Mouse (Mus musculus): Measurements from ENCODE around the gene Abhd14a. TPM values are rescaled to one million over a fixed set of nuclear protein-coding genes. Genes with fewer than 3 reads are reported as not detected.

Abhd14a gene
- polyA plus RNA-seq, 1 experiment: 49.7 TPM

- no peak overlapping the region for H3K4me3 ChIP-seq (replicated peaks; ENCODE audit: insufficient read depth, low read depth, low read length)
- DNase-seq: no peak
- 60% methylated on average over 8 of the region's 8 CpGs for WGBS
- no peak overlapping the region for H3K27ac ChIP-seq (ENCODE audit: insufficient read depth, low read length)
- H3K4me1 ChIP-seq (ENCODE audit: control insufficient read depth, insufficient read depth, low read length): no peaks in the 10 kb centered on the region; the same call in 1 of the 2 replicates
- TF ChIP-seq POLR2A (IDR thresholded peaks at IDR 0.05; ENCODE audit: borderline replicate concordance, insufficient read depth, low read length): no peak
- TF ChIP-seq CTCF (IDR thresholded peaks at IDR 0.05; ENCODE audit: borderline replicate concordance, insufficient read depth, low read depth, low read length): no peak
- no peaks in the 10 kb centered on the region for H3K27me3 ChIP-seq (ENCODE audit: control insufficient read depth, insufficient read depth, low read length)
Measured at GRCm38 (mm10) chr9:106393548-106393947, 53.9 kb downstream of the Abhd14a start.

GRCm38 (mm10) chr9:106392828-106393527 is 54.5 kb downstream of the Abhd14a start:
- TF ChIP-seq POLR2A (IDR thresholded peaks at IDR 0.05; ENCODE audit: borderline replicate concordance, insufficient read depth, low read length) (no peak), CTCF (IDR thresholded peaks at IDR 0.05; ENCODE audit: borderline replicate concordance, insufficient read depth, low read depth, low read length) (no peak)
- WGBS: 47% methylated on average over 11 of the region's 11 CpGs
- no peaks in the 10 kb centered on the region for H3K27me3 ChIP-seq (ENCODE audit: control insufficient read depth, insufficient read depth, low read length)
- H3K4me1 ChIP-seq (ENCODE audit: control insufficient read depth, insufficient read depth, low read length): no peaks in the 10 kb centered on the region; the same call in 1 of the 2 replicates
- no peak overlapping the region for H3K27ac ChIP-seq (ENCODE audit: insufficient read depth, low read length)
- DNase-seq: no peak
- no peak overlapping the region for H3K4me3 ChIP-seq (replicated peaks; ENCODE audit: insufficient read depth, low read depth, low read length)

Other genes with a start within 250 kb of the Abhd14a start
- gene Ppm1m, start 247.9 kb downstream of the Abhd14a start, polyA plus RNA-seq (2012; rRNA removed): 36.0 and 38.9 TPM in 2 replicates
- gene Twf2, start 244.6 kb downstream of the Abhd14a start, polyA plus RNA-seq (2012; rRNA removed): 54.7 and 59.1 TPM in 2 replicates
- 0.31 and 0.57 TPM in 2 replicates for gene Tlr9, start 225.1 kb downstream of the Abhd14a start, polyA plus RNA-seq (2012; rRNA removed)
- gene Alas1, start 199.0 kb downstream of the Abhd14a start, polyA plus RNA-seq (2012; rRNA removed): 117 and 134 TPM in 2 replicates
- gene Poc1a, start 166.6 kb downstream of the Abhd14a start, polyA plus RNA-seq (2012; rRNA removed): 3.9 and 4.4 TPM in 2 replicates
- 46.4 and 49.6 TPM in 2 replicates for gene Dusp7, start 79.0 kb downstream of the Abhd14a start, polyA plus RNA-seq (2012; rRNA removed)
- gene Rpl29, start 18.2 kb downstream of the Abhd14a start, polyA plus RNA-seq (2012; rRNA removed): 435 and 475 TPM in 2 replicates
- gene Acy1, start 9.4 kb downstream of the Abhd14a start, polyA plus RNA-seq (2012; rRNA removed): 16.2 and 16.4 TPM in 2 replicates
- 59.7 and 68.5 TPM in 2 replicates for gene Abhd14b, start 219 bp downstream of the Abhd14a start, polyA plus RNA-seq (2012; rRNA removed)
- gene Pcbp4, start 5.6 kb upstream of the Abhd14a start, polyA plus RNA-seq (2012; rRNA removed): 515 and 572 TPM in 2 replicates
- 27.9 and 30.7 TPM in 2 replicates for gene Gpr62, start 18.3 kb upstream of the Abhd14a start, polyA plus RNA-seq (2012; rRNA removed)
- 42.5 and 43.7 TPM in 2 replicates for gene Rrp9, start 28.3 kb upstream of the Abhd14a start, polyA plus RNA-seq (2012; rRNA removed)
- 6.9 and 9.7 TPM in 2 replicates for gene Parp3, start 29.3 kb upstream of the Abhd14a start, polyA plus RNA-seq (2012; rRNA removed)
- gene Iqcf1, start 52.3 kb upstream of the Abhd14a start, polyA plus RNA-seq (2012; rRNA removed): not detected in 2 replicates
- not detected in 2 replicates for gene Iqcf5, start 66.9 kb upstream of the Abhd14a start, polyA plus RNA-seq (2012; rRNA removed)
- gene Iqcf3, start 114.0 kb upstream of the Abhd14a start, polyA plus RNA-seq (2012; rRNA removed): not detected in 2 replicates
- gene Iqcf4, start 123.3 kb upstream of the Abhd14a start, polyA plus RNA-seq (2012; rRNA removed): not detected in 2 replicates
- gene Iqcf6, start 178.9 kb upstream of the Abhd14a start, polyA plus RNA-seq (2012; rRNA removed): not detected in 2 replicates
- gene Grm2, start 208.4 kb upstream of the Abhd14a start, polyA plus RNA-seq (2012; rRNA removed): 17.1 and 20.5 TPM in 2 replicates
- 96.5 and 102 TPM in 2 replicates for gene Tex264, start 238.2 kb upstream of the Abhd14a start, polyA plus RNA-seq (2012; rRNA removed)